Mouse (Mus musculus): ENCODE data around the gene Nppc. TPM values are rescaled to one million over a fixed set of nuclear protein-coding genes. Genes with fewer than 3 reads are reported as not detected.

The Nppc gene
- polyA plus RNA-seq, 1 experiment from 2014 or later: 0.30 TPM

GRCm38 (mm10) chr1:86630527-86630926 lies 39.8 kb downstream of the Nppc start:
- Histone ChIP-seq H3K36me3 (ENCODE audit: control insufficient read depth, insufficient read depth) (no peaks in the 10 kb centered on the region), H3K9me3 (ENCODE audit: control insufficient read depth) (no peaks in the 10 kb centered on the region), H3K27me3 (replicated peaks; ENCODE audit: control insufficient read depth, insufficient read depth, low read length) (no peaks in the 10 kb centered on the region), H3K27ac (ENCODE audit: low read depth, low read length) (no peak overlapping the region), H3K9ac (ENCODE audit: low read depth, low read length) (no peak overlapping the region), H3K4me2 (replicated peaks; ENCODE audit: low read depth) (no peak overlapping the region), H3K4me1 (replicated peaks; ENCODE audit: control insufficient read depth, insufficient read depth, low read length) (peaks cover 8% of the 10 kb centered on the region; the same call in 1 of the 2 replicates), H3K4me3 (ENCODE audit: low read depth, low read length) (no peak overlapping the region)
- 68% methylated on average over 4 of the region's 4 CpGs for WGBS
- ATAC-seq: no peak
- no peak for TF ChIP-seq CTCF (IDR thresholded peaks at IDR 0.05; ENCODE audit: low read depth)

GRCm38 (mm10) chr1:86629936-86630335 lies 40.4 kb downstream of the Nppc start:
- 61% methylated on average over 4 of the region's 4 CpGs for WGBS
- no peak for TF ChIP-seq CTCF (IDR thresholded peaks at IDR 0.05; ENCODE audit: low read depth)
- Histone ChIP-seq H3K27ac (ENCODE audit: low read depth, low read length) (no peak overlapping the region), H3K4me1 (replicated peaks; ENCODE audit: control insufficient read depth, insufficient read depth, low read length) (peaks cover 8% of the 10 kb centered on the region; the same call in 1 of the 2 replicates), H3K9ac (ENCODE audit: low read depth, low read length) (no peak overlapping the region), H3K36me3 (ENCODE audit: control insufficient read depth, insufficient read depth) (no peaks in the 10 kb centered on the region), H3K4me3 (ENCODE audit: low read depth, low read length) (no peak overlapping the region), H3K9me3 (ENCODE audit: control insufficient read depth) (no peaks in the 10 kb centered on the region), H3K27me3 (replicated peaks; ENCODE audit: control insufficient read depth, insufficient read depth, low read length) (no peaks in the 10 kb centered on the region), H3K4me2 (replicated peaks; ENCODE audit: low read depth) (no peak overlapping the region)
- no peak for ATAC-seq

GRCm38 (mm10) chr1:86628270-86628669 lies 42.1 kb downstream of the Nppc start:
- no peak for ATAC-seq
- Histone ChIP-seq H3K4me3 (ENCODE audit: low read depth, low read length) (no peak overlapping the region), H3K27ac (ENCODE audit: low read depth, low read length) (no peak overlapping the region), H3K4me1 (replicated peaks; ENCODE audit: control insufficient read depth, insufficient read depth, low read length) (peaks cover 7% of the 10 kb centered on the region; the same call in 1 of the 2 replicates), H3K27me3 (replicated peaks; ENCODE audit: control insufficient read depth, insufficient read depth, low read length) (no peaks in the 10 kb centered on the region), H3K4me2 (replicated peaks; ENCODE audit: low read depth) (no peak overlapping the region), H3K9me3 (ENCODE audit: control insufficient read depth) (no peaks in the 10 kb centered on the region), H3K9ac (ENCODE audit: low read depth, low read length) (no peak overlapping the region), H3K36me3 (ENCODE audit: control insufficient read depth, insufficient read depth) (no peaks in the 10 kb centered on the region)
- WGBS: 57% methylated on average over 3 of the region's 3 CpGs
- no peak for TF ChIP-seq CTCF (IDR thresholded peaks at IDR 0.05; ENCODE audit: low read depth)

GRCm38 (mm10) chr1:86623001-86624000 lies 47.1 kb downstream of the Nppc start:
- H3K9ac ChIP-seq (ENCODE audit: low read depth, low read length): no peak overlapping the region
- H3K4me1 ChIP-seq (replicated peaks; ENCODE audit: control insufficient read depth, insufficient read depth, low read length): no peaks in the 10 kb centered on the region
- H3K27me3 ChIP-seq (replicated peaks; ENCODE audit: control insufficient read depth, insufficient read depth, low read length): no peaks in the 10 kb centered on the region
- ATAC-seq: peak; percentile 65
- no peaks in the 10 kb centered on the region for H3K36me3 ChIP-seq (ENCODE audit: control insufficient read depth, insufficient read depth)
- H3K27ac ChIP-seq (ENCODE audit: low read depth, low read length): no peak overlapping the region
- H3K9me3 ChIP-seq (ENCODE audit: control insufficient read depth): no peaks in the 10 kb centered on the region
- H3K4me2 ChIP-seq (replicated peaks; ENCODE audit: low read depth): peak overlapping the region; percentile 21; the same call in 1 of the 2 replicates
- 16% methylated on average over 16 of the region's 16 CpGs for WGBS
- H3K4me3 ChIP-seq (ENCODE audit: low read depth, low read length): no peak overlapping the region
- TF ChIP-seq CTCF (IDR thresholded peaks at IDR 0.05; ENCODE audit: low read depth): no peak

DNA sequence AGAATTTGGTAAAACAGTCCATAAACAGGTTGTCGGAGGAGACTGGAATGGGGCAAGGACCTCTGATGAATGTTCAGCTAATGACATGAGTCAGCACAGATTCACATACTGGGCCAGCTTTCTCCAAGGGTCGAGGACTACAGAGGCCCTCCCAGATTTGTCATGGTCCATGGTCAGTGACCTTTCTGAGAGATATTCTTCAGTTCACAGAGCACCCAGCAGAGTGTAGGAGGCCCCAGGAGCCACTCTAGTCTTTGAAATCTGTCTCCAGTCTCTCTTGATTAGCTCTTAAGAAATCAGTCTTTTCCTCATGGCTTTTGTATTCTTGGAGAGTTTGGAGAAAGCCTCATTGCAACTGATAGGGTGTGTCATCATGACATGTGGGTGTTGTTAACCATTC lies 48.1 kb downstream of the Nppc start:
- H3K27me3 ChIP-seq (replicated peaks; ENCODE audit: control insufficient read depth, insufficient read depth, low read length): no peaks in the 10 kb centered on the region
- no peak overlapping the region for H3K4me2 ChIP-seq (replicated peaks; ENCODE audit: low read depth)
- no peaks in the 10 kb centered on the region for H3K9me3 ChIP-seq (ENCODE audit: control insufficient read depth)
- no peak for TF ChIP-seq CTCF (IDR thresholded peaks at IDR 0.05; ENCODE audit: low read depth)
- peak; percentile 24; the same call in 1 of the 2 replicates for ATAC-seq
- no peaks in the 10 kb centered on the region for H3K36me3 ChIP-seq (ENCODE audit: control insufficient read depth, insufficient read depth)
- no peaks in the 10 kb centered on the region for H3K4me1 ChIP-seq (replicated peaks; ENCODE audit: control insufficient read depth, insufficient read depth, low read length)
- H3K4me3 ChIP-seq (ENCODE audit: low read depth, low read length): no peak overlapping the region
- 54% methylated on average over 2 of the region's 2 CpGs for WGBS
- H3K27ac ChIP-seq (ENCODE audit: low read depth, low read length): no peak overlapping the region
- H3K9ac ChIP-seq (ENCODE audit: low read depth, low read length): no peak overlapping the region

DNA sequence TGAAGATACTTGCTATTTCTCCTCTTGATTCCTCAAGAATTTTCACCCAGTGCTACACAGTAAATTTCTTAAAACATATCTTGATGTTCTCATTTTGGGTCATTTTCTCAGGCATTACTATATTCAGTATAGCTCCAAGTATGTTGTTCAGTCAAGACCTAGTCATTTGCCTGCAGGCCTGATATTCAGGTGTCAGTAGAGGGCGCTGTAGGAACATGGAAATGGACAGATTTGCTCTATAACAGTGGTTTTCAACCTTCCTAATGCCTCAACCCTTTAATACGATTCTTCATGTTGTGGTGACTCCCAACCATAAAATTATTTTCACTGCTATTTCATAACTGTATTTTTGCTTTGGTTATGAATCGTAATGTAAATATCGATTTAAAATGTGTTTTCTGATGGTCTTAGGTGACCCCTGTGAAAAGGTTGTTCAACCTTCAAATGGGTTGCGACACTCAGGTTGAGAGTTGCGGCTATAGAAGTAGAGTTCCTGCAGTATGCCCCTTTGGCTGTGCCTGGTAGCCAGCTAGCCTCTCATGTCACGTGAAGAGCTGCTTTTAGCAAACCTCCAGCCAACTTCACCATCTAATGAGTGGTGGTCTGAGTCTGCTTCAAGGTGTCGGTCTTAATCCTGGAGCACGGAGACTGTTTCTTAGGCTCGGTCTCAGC lies 51.8 kb downstream of the Nppc start:
- H3K4me1 ChIP-seq (replicated peaks; ENCODE audit: control insufficient read depth, insufficient read depth, low read length): no peaks in the 10 kb centered on the region
- H3K4me2 ChIP-seq (replicated peaks; ENCODE audit: low read depth): no peak overlapping the region
- no peak overlapping the region for H3K27ac ChIP-seq (ENCODE audit: low read depth, low read length)
- no peak overlapping the region for H3K4me3 ChIP-seq (ENCODE audit: low read depth, low read length)
- H3K36me3 ChIP-seq (ENCODE audit: control insufficient read depth, insufficient read depth): no peaks in the 10 kb centered on the region
- H3K27me3 ChIP-seq (replicated peaks; ENCODE audit: control insufficient read depth, insufficient read depth, low read length): no peaks in the 10 kb centered on the region
- no peaks in the 10 kb centered on the region for H3K9me3 ChIP-seq (ENCODE audit: control insufficient read depth)
- peak; percentile 92 for TF ChIP-seq CTCF (IDR thresholded peaks at IDR 0.05; ENCODE audit: low read depth)
- ATAC-seq: no peak
- no peak overlapping the region for H3K9ac ChIP-seq (ENCODE audit: low read depth, low read length)
- WGBS: 55% methylated on average over 10 of the region's 10 CpGs

Small RNA genes lying within 50 kb of the gene (microRNA-seq; reads per million reads assigned to microRNA genes)
- gene Gm22955: not detected

Other genes with a start within 250 kb of the Nppc start
- gene Nmur1, start 244.3 kb downstream of the Nppc start, polyA plus RNA-seq (2015; fragmentation: Nextera tagmentation; extraction: Ambion mirVana): 4.3 and 4.5 TPM in 2 replicates
- gene Tex44, start 244.2 kb downstream of the Nppc start, polyA plus RNA-seq (2015; fragmentation: Nextera tagmentation; extraction: Ambion mirVana): not detected in 2 replicates
- 1,008 and 1,098 TPM in 2 replicates for gene Ptma, start 143.8 kb downstream of the Nppc start, polyA plus RNA-seq (2015; fragmentation: Nextera tagmentation; extraction: Ambion mirVana)
- gene Pde6d, start 87.9 kb downstream of the Nppc start, polyA plus RNA-seq (2015; fragmentation: Nextera tagmentation; extraction: Ambion mirVana): 41.9 and 42.6 TPM in 2 replicates
- gene Cops7b, start 87.7 kb downstream of the Nppc start, polyA plus RNA-seq (2015; fragmentation: Nextera tagmentation; extraction: Ambion mirVana): 14.2 and 15.7 TPM in 2 replicates
- gene Dis3l2, start 33.2 kb upstream of the Nppc start, polyA plus RNA-seq (2015; fragmentation: Nextera tagmentation; extraction: Ambion mirVana): 11.7 and 12.5 TPM in 2 replicates

Measured in intestine, postnatal 0 days (tissue).